Mouse (Mus musculus): ENCODE data around the gene Nlgn1. TPM values are rescaled to one million over a fixed set of nuclear protein-coding genes. Genes with fewer than 3 reads are reported as not detected.

The Nlgn1 gene
- polyA plus RNA-seq (2015; fragmentation: Nextera tagmentation; extraction: Ambion mirVana) = 30.6 and 34.4 TPM in 2 replicates

DNA sequence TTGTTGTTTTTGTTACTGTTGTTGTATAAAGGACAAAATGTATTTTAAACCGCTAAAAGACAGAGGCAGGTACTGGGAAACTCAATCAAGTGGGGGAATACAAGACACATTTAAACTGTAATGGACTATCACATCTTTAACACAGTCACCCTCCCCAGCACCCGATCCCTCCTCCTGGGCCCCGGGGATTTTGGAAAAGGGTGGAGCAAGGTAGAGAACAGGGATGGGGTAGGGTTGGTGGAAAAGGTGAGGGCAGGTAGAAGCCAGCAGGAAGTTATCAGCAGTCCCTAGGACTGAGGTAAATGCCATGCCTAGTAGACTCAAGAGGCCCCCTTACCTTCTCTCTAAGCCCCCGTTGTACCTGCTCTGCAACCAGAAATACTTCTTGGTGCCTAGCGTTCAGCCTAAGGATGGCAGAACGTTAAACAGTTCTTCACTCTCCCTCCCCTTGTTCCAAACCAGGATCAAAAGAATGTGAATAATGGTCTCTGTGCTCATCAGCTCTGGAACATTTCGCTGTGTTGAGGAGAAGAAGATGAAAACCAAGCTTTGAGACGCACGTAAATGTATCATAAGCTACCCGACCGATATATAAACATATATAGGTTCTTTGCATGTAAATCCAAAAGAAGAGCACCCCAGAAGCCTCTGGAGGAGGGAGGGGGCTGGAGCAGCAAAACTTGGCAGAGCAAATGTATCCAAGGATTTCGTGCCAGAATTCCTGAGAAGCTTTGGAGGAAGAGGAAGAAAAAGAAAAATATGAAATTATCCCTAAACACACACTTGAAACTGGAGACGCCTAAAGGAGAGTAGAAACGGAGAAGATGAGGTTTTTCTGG is at the start of gene Nlgn1:
TSS of gene Nlgn1 (minus strand) at position 61 of the 839 bp plus-strand sequence.
- H3K4me1 ChIP-seq (ENCODE audit: control insufficient read depth, insufficient read depth, low read length) = peaks cover 9% of the 10 kb centered on the region; the same call in 1 of the 2 replicates
- WGBS = 1% methylated on average over 14 of the region's 14 CpGs
- H3K27ac ChIP-seq (ENCODE audit: low read length) = peak within 1 kb of the TSS; percentile 95
- peak; percentile 8; the same call in 1 of the 2 replicates for ATAC-seq
- H3K9ac ChIP-seq (ENCODE audit: low read depth, low read length) = peak within 1 kb of the TSS; percentile 94
- peak within 1 kb of the TSS; percentile 84 for H3K4me3 ChIP-seq (ENCODE audit: low read depth, low read length)
- H3K4me2 ChIP-seq (ENCODE audit: low read length) = peak within 1 kb of the TSS; percentile 79
- no peaks in the 10 kb centered on the region for H3K27me3 ChIP-seq (ENCODE audit: control insufficient read depth, insufficient read depth, low read depth, low read length)
- no peaks in the 10 kb centered on the region for H3K9me3 ChIP-seq (replicated peaks; ENCODE audit: control insufficient read depth, low read length, poor library complexity, severe bottlenecking)
- no peaks in the 10 kb centered on the region for H3K36me3 ChIP-seq (ENCODE audit: control insufficient read depth, insufficient read depth, low read length)

GRCm38 (mm10) chr3:26378272-26378671 is 46.0 kb upstream of the Nlgn1 start:
- H3K4me1 ChIP-seq (ENCODE audit: control insufficient read depth, insufficient read depth, low read length) = no peaks in the 10 kb centered on the region
- H3K4me2 ChIP-seq (ENCODE audit: low read length) = no peak overlapping the region
- ATAC-seq = no peak
- no peaks in the 10 kb centered on the region for H3K27me3 ChIP-seq (ENCODE audit: control insufficient read depth, insufficient read depth, low read depth, low read length)
- no peak overlapping the region for H3K9ac ChIP-seq (ENCODE audit: low read depth, low read length)
- H3K4me3 ChIP-seq (ENCODE audit: low read depth, low read length) = no peak overlapping the region
- 81% methylated on average over 2 of the region's 2 CpGs for WGBS
- no peak overlapping the region for H3K27ac ChIP-seq (ENCODE audit: low read length)
- H3K9me3 ChIP-seq (replicated peaks; ENCODE audit: control insufficient read depth, low read length, poor library complexity, severe bottlenecking) = no peaks in the 10 kb centered on the region
- H3K36me3 ChIP-seq (ENCODE audit: control insufficient read depth, insufficient read depth, low read length) = no peaks in the 10 kb centered on the region

GRCm38 (mm10) chr3:26355082-26355481 is 22.8 kb upstream of the Nlgn1 start:
- H3K9ac ChIP-seq (ENCODE audit: low read depth, low read length) = no peak overlapping the region
- H3K4me2 ChIP-seq (ENCODE audit: low read length) = no peak overlapping the region
- H3K4me1 ChIP-seq (ENCODE audit: control insufficient read depth, insufficient read depth, low read length) = no peaks in the 10 kb centered on the region
- no peak overlapping the region for H3K4me3 ChIP-seq (ENCODE audit: low read depth, low read length)
- no peak for ATAC-seq
- no peak overlapping the region for H3K27ac ChIP-seq (ENCODE audit: low read length)
- no peaks in the 10 kb centered on the region for H3K27me3 ChIP-seq (ENCODE audit: control insufficient read depth, insufficient read depth, low read depth, low read length)
- no peaks in the 10 kb centered on the region for H3K9me3 ChIP-seq (replicated peaks; ENCODE audit: control insufficient read depth, low read length, poor library complexity, severe bottlenecking)
- 78% methylated on average over 5 of the region's 5 CpGs for WGBS
- H3K36me3 ChIP-seq (ENCODE audit: control insufficient read depth, insufficient read depth, low read length) = no peaks in the 10 kb centered on the region

DNA sequence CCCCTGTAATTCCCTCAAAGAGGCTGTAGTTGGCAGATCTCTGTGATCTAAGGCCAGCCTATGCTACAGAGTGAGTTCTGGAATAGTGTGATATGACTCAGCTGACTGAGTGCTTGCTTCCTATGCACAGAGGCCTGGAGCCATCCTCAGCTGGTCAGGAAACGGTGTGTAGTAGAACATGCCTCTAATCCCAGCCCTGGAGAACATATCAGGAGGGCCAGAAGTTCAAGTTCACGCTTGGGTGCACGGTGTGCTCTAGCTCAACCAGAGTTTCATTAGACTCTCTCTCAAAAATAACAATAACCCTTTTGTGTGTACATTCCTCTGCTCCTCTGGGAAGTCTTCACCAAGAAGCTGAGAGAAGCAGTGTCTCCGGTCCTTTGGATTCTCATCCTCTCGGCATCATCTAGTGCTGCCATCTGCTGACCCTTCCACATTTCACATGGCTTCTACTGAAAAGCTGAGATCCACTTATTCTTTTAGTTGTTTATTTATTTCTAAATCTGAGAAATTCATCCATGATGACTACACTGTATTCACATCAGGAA is 22.3 kb upstream of the Nlgn1 start:
- Histone ChIP-seq H3K9me3 (replicated peaks; ENCODE audit: control insufficient read depth, low read length, poor library complexity, severe bottlenecking) (no peaks in the 10 kb centered on the region), H3K9ac (ENCODE audit: low read depth, low read length) (no peak overlapping the region), H3K36me3 (ENCODE audit: control insufficient read depth, insufficient read depth, low read length) (no peaks in the 10 kb centered on the region), H3K27ac (ENCODE audit: low read length) (no peak overlapping the region), H3K4me1 (ENCODE audit: control insufficient read depth, insufficient read depth, low read length) (no peaks in the 10 kb centered on the region), H3K4me2 (ENCODE audit: low read length) (no peak overlapping the region), H3K27me3 (ENCODE audit: control insufficient read depth, insufficient read depth, low read depth, low read length) (no peaks in the 10 kb centered on the region), H3K4me3 (ENCODE audit: low read depth, low read length) (no peak overlapping the region)
- no peak for ATAC-seq
- 75% methylated on average over 5 of the region's 5 CpGs for WGBS

DNA sequence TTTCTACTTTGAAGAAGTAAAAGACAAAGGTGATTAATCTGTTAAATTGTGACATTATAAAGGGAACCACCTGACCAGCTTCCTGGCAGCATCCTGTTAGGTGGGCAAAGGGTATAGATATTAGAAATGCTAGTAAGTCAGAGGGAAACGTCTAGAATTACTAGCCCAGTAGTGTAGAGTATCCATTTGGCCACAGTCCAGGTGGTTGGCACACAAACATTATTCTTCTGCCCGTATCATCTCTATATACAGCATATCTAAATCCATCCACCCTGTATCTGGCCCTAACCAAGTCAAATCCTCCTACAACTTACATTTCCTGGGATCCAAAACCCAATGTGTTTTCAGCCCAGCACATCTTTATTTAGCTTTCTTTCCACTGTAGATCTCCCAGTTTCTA is 5.2 kb upstream of the Nlgn1 start:
- Histone ChIP-seq H3K4me3 (ENCODE audit: low read depth, low read length) (no peak overlapping the region), H3K4me2 (ENCODE audit: low read length) (no peak overlapping the region), H3K27ac (ENCODE audit: low read length) (no peak overlapping the region), H3K9ac (ENCODE audit: low read depth, low read length) (no peak overlapping the region), H3K9me3 (replicated peaks; ENCODE audit: control insufficient read depth, low read length, poor library complexity, severe bottlenecking) (no peaks in the 10 kb centered on the region), H3K36me3 (ENCODE audit: control insufficient read depth, insufficient read depth, low read length) (no peaks in the 10 kb centered on the region), H3K4me1 (ENCODE audit: control insufficient read depth, insufficient read depth, low read length) (0 out of 2 replicates have a peak, but pooled peaks cover 4% of the 10 kb centered on the region), H3K27me3 (ENCODE audit: control insufficient read depth, insufficient read depth, low read depth, low read length) (no peaks in the 10 kb centered on the region)
- WGBS = 74% methylated on average over 2 of the region's 2 CpGs
- no peak for ATAC-seq

DNA sequence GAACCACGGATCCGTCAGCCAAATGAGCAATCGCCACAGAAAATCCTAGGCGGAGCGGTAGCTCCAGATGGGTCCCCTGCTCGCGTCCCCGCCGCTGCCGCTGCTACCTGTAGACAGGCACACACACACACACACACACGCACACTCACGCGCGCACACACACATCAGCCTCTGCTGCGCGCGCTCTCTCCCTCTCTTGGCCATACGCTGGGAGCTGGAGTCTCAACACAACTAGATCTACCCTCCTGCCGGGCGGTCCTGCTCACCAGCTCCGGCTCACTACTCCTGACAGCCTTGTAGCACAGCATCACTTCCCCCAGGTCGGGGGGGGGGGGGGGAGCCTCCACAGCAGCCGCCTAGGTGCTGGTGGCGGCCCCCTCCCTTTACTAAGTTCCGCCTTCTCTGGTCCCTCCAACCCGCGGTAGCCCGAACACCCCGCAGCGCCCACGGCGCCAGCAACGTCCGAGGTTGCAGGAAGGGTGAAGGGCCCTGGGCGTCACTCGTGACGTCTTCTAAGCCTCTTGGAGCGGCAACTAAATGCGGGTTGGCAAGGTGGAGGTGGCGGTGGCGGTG is 1.1 kb upstream of the Nlgn1 start:
- H3K27me3 ChIP-seq (ENCODE audit: control insufficient read depth, insufficient read depth, low read depth, low read length) = no peaks in the 10 kb centered on the region
- peak overlapping the region; percentile 85 for H3K9ac ChIP-seq (ENCODE audit: low read depth, low read length)
- peak overlapping the region; percentile 84 for H3K4me3 ChIP-seq (ENCODE audit: low read depth, low read length)
- H3K4me2 ChIP-seq (ENCODE audit: low read length) = peak overlapping the region; percentile 79
- peak; percentile 68 for ATAC-seq
- no peaks in the 10 kb centered on the region for H3K36me3 ChIP-seq (ENCODE audit: control insufficient read depth, insufficient read depth, low read length)
- peaks cover 9% of the 10 kb centered on the region; the same call in 1 of the 2 replicates for H3K4me1 ChIP-seq (ENCODE audit: control insufficient read depth, insufficient read depth, low read length)
- peak overlapping the region; percentile 70 for H3K27ac ChIP-seq (ENCODE audit: low read length)
- H3K9me3 ChIP-seq (replicated peaks; ENCODE audit: control insufficient read depth, low read length, poor library complexity, severe bottlenecking) = no peaks in the 10 kb centered on the region
- 0% methylated on average over 39 of the region's 41 CpGs for WGBS

- under 1% methylated on average over 59 of the region's 60 CpGs for WGBS
- peaks cover 9% of the 10 kb centered on the region; the same call in 1 of the 2 replicates for H3K4me1 ChIP-seq (ENCODE audit: control insufficient read depth, insufficient read depth, low read length)
- H3K9me3 ChIP-seq (replicated peaks; ENCODE audit: control insufficient read depth, low read length, poor library complexity, severe bottlenecking) = no peaks in the 10 kb centered on the region
- H3K36me3 ChIP-seq (ENCODE audit: control insufficient read depth, insufficient read depth, low read length) = no peaks in the 10 kb centered on the region
- peak overlapping the region; percentile 84 for H3K4me3 ChIP-seq (ENCODE audit: low read depth, low read length)
- ATAC-seq = peak; percentile 82
- no peaks in the 10 kb centered on the region for H3K27me3 ChIP-seq (ENCODE audit: control insufficient read depth, insufficient read depth, low read depth, low read length)
- peak overlapping the region; percentile 79 for H3K4me2 ChIP-seq (ENCODE audit: low read length)
- H3K9ac ChIP-seq (ENCODE audit: low read depth, low read length) = peak overlapping the region; percentile 94
- peak overlapping the region; percentile 95 for H3K27ac ChIP-seq (ENCODE audit: low read length)
These were observed 841 bp downstream of the Nlgn1 start for GRCm38 (mm10) chr3:26331177-26332061.

DNA sequence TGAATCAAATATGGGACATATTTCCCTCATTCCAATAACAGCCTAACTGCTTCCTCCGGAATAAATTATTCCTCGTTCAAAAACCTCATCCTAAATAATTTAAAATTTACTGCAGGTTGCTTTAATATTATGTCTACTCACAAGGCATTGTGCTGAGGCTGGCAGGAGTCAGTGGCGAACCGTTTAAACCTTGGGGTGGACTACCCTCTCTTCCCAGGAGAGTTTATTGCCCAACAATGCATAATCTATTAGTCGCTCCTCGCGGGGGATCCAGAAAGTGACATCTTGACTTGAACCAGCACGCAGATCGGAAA is 1.4 kb downstream of the Nlgn1 start:
- Histone ChIP-seq H3K4me3 (ENCODE audit: low read depth, low read length) (peak overlapping the region; percentile 84), H3K9me3 (replicated peaks; ENCODE audit: control insufficient read depth, low read length, poor library complexity, severe bottlenecking) (no peaks in the 10 kb centered on the region), H3K36me3 (ENCODE audit: control insufficient read depth, insufficient read depth, low read length) (no peaks in the 10 kb centered on the region), H3K4me2 (ENCODE audit: low read length) (peak overlapping the region; percentile 79), H3K4me1 (ENCODE audit: control insufficient read depth, insufficient read depth, low read length) (peaks cover 9% of the 10 kb centered on the region; the same call in 1 of the 2 replicates), H3K9ac (ENCODE audit: low read depth, low read length) (peak overlapping the region; percentile 94), H3K27ac (ENCODE audit: low read length) (peak overlapping the region; percentile 95), H3K27me3 (ENCODE audit: control insufficient read depth, insufficient read depth, low read depth, low read length) (no peaks in the 10 kb centered on the region)
- peak; percentile 22; the same call in 1 of the 2 replicates for ATAC-seq
- 6% methylated on average over 9 of the region's 9 CpGs for WGBS
